Mouse (Mus musculus): ENCODE data around the gene Rab13. TPM values are rescaled to one million over a fixed set of nuclear protein-coding genes. Genes with fewer than 3 reads are reported as not detected.
"Not testable (repeated sequence)": the region's sequence is repeated elsewhere in the genome, so short reads cannot be mapped to it uniquely, and the experiment has no call there.

The Rab13 gene
- total RNA-seq, 2 experiments from 2014 or later = 6.0 to 8.0 TPM

DNA sequence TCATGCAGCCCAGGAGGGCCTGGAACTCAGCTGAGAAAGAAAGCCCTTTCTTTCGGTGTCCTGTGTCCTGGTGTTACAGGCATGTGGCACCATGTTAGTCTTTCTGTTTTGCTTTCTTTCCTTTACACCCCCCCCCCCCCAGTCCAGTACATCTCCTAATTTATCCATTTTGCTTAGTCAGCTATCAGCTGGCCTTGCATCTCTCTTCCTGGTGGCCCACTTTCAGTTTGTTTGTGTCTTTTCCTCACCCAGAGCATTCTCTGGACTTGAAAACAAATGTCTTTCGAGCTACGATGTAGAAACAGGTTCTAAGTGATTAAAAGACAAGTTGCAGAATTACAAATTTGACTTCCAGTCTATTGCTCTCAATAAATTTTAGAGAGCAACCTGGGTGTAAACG, 9.0 kb downstream of the Rab13 start:
- DNase-seq (ENCODE audit: low spot score in 2 of 2) = no peak
- intact Hi-C loops (cut with DNase I) = no loop called here

- intact Hi-C loops (cut with DNase I) = no loop called here
- DNase-seq (ENCODE audit: low spot score in 2 of 2) = no peak
Observed at GRCm38 (mm10) chr3:90222941-90223340, 9.4 kb downstream of the Rab13 start.

GRCm38 (mm10) chr3:90224331-90224730, 10.8 kb downstream of the Rab13 start:
- no peak for DNase-seq (ENCODE audit: low spot score in 2 of 2)
- intact Hi-C loops (cut with DNase I) = no loop called here

GRCm38 (mm10) chr3:90231075-90231474, 17.6 kb downstream of the Rab13 start:
- DNase-seq (ENCODE audit: low spot score in 2 of 2) = no peak
- intact Hi-C loops (cut with DNase I) = loop anchor here (2.0 kb wide), 1 partner anchor 16 kb away; no protein-coding TSS in a partner anchor

GRCm38 (mm10) chr3:90231507-90232333, 18.2 kb downstream of the Rab13 start, which contains the start of gene Jtb:
TSS of gene Jtb (plus strand) at chr3:90231597.
- intact Hi-C loops (cut with DNase I) = loop anchor here (2.0 kb wide), 1 partner anchor 15 kb away; no protein-coding TSS in a partner anchor
- DNase-seq (ENCODE audit: low spot score in 2 of 2) = peak; percentile 97 to 98

DNA sequence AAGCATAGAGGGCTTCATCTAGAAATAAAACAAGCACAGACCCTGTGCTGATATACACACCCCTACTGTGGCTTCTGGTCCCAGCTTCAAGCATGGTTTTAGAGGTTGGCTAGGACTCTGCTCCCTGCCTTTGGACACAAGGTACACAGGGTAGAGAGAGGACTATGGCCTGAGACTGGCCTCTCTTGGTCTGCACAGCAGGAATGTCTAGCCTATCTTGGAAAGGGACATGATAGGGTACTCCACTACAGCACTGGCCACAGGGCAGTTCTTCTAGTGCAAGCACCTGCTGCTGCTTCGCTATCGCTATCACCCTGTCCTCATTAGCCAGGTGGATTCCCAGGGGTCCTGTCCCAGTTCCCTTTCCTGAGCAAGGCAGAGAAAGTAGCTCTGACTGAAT, 27.8 kb downstream of the Rab13 start:
- intact Hi-C loops (cut with DNase I) = no loop called here
- DNase-seq (ENCODE audit: low spot score in 2 of 2) = no peak

- intact Hi-C loops (cut with DNase I) = no loop called here
- no peak for DNase-seq (ENCODE audit: low spot score in 2 of 2)
Observed at GRCm38 (mm10) chr3:90241669-90242358, 28.3 kb downstream of the Rab13 start.

DNA sequence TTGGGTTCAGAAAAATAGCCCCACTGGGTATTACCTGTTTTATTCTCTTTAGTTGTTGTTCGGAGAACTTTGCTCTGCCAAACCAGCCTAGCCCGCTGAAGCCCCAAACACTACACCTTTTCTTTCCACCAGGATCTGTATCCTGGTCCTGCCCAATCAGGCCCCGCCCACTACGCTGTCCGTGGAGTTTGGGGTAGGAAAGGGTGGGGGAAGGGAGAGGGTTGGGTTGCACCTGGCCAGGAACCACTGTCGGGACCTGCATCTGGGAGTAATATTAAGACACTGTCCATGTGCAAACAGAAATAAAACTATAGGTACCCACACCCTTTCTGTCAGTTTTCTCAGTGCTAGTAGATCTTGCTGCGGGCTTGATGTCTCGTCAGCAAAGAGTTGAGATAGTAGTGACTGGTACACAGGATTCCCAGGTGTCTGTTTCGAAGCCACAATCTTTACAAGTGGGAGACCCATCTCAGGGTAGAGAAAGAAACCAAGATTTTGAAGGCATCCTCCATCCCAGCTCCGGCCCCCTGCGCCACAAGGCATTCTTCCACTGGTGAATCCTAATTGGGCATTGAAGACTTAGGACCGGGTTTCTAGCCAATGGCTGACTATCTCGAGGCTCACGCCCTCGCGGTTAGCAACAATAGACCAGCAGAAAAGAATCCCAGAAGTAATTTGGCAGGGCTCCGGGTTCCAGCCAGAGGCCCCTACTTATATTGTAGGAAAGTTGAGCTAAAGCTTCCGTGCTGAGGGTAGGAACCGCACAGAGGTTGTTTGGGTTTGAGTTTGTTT, 29.7 kb downstream of the Rab13 start, which contains the start of gene Creb3l4:
TSS of gene Creb3l4 (minus strand) at position 529 of the 792 bp plus-strand sequence.
- intact Hi-C loops (cut with DNase I) = no loop called here
- DNase-seq (ENCODE audit: low spot score in 2 of 2) = no peak

DNA sequence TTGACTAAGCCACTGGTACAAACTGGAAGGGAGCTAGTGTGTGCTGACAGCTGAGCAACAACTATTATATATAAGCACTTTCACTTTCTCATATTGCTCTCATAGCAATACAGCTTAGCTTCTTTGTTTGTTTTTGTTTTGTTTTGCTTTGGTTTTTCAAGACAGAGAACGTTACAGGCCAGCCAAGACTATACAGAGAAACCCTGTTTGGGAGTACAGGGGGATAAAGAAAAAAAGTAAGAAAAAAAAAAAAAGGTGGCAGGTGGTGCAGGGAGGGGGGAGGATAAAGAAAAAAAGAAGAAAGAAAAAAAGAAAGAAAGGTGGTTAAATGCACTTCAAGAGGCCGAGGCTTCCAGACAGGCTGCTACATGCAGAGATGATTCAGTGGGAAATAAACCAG, 31.9 kb downstream of the Rab13 start:
- intact Hi-C loops (cut with DNase I) = no loop called here
- DNase-seq (ENCODE audit: low spot score in 2 of 2) = no peak

- intact Hi-C loops (cut with DNase I) = loop anchor here (2.0 kb wide), 1 partner anchor 17 kb away; the partner anchor contains the start of gene Jtb
- no peak for DNase-seq (ENCODE audit: low spot score in 2 of 2)
Observed at GRCm38 (mm10) chr3:90247630-90247959, 34.1 kb downstream of the Rab13 start.

GRCm38 (mm10) chr3:90247960-90248745, 34.7 kb downstream of the Rab13 start, which contains the start of gene Slc39a1:
TSS of gene Slc39a1 (plus strand) at chr3:90248172.
- DNase-seq (ENCODE audit: low spot score in 2 of 2) = peak; percentile 93 to 96
- intact Hi-C loops (cut with DNase I) = loop anchor here (2.0 kb wide), 1 partner anchor 17 kb away; the partner anchor contains the start of gene Jtb

GRCm38 (mm10) chr3:90248746-90249100, 35.2 kb downstream of the Rab13 start:
- intact Hi-C loops (cut with DNase I) = no loop called here

GRCm38 (mm10) chr3:90250791-90251190, 37.3 kb downstream of the Rab13 start:
- intact Hi-C loops (cut with DNase I) = no loop called here
- no peak for DNase-seq (ENCODE audit: low spot score in 2 of 2)

More at GRCm38 (mm10) chr3:90248746-90249100, 35.2 kb downstream of the Rab13 start:
- peak in 1 of 2 experiments; percentile 32 for DNase-seq (ENCODE audit: low spot score in 2 of 2)

DNA sequence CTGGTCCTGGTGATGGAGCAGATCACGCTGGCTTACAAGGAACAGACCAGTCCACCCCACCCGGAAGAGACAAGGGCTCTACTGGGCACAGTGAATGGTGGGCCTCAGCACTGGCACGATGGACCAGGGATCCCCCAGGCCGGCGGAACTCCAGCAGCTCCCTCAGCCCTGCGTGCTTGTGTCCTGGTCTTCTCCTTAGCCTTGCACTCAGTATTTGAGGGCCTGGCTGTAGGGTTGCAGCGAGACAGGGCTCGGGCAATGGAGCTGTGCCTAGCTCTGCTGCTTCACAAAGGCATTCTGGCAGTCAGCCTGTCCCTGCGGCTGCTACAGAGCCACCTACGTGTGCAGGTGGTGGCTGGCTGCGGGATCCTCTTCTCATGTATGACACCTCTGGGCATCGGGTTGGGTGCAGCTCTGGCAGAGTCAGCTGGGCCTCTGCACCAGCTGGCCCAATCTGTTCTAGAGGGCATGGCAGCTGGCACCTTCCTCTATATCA, 38.3 kb downstream of the Rab13 start:
- intact Hi-C loops (cut with DNase I) = not testable (repeated sequence)
- DNase-seq (ENCODE audit: low spot score in 2 of 2) = peak in 1 of 2 experiments; percentile 46

GRCm38 (mm10) chr3:90252659-90253058, 39.2 kb downstream of the Rab13 start:
- intact Hi-C loops (cut with DNase I); DNase-seq (ENCODE audit: low spot score in 2 of 2): not testable (repeated sequence)

GRCm38 (mm10) chr3:90253174-90253573, 39.7 kb downstream of the Rab13 start:
- intact Hi-C loops (cut with DNase I); DNase-seq (ENCODE audit: low spot score in 2 of 2): not testable (repeated sequence)

- intact Hi-C loops (cut with DNase I) = no loop called here
- DNase-seq (ENCODE audit: low spot score in 2 of 2) = peak; percentile 97 to 99
Observed at GRCm38 (mm10) chr3:90253653-90254418, 40.3 kb downstream of the Rab13 start, which contains the start of gene Crtc2. TSS of gene Crtc2 (plus strand) at chr3:90254163.
